Mouse (Mus musculus) lung, adult 2 months (tissue): ENCODE measurements around the gene Scarf1.

Experiments
- CTCF ChIP-seq: fragments of 200-500 bp; IDR thresholded peaks from 2 replicates; pipeline ENCODE4 v1.5.1; 2011; ENCODE audit warnings: mild to moderate bottlenecking, low read length, control low read depth; ENCODE audit not compliant: insufficient read depth
- POLR2A ChIP-seq: fragments of 200-500 bp; IDR thresholded peaks from 2 replicates; pipeline ENCODE4 v1.6.1; 2011; ENCODE audit warnings: low read depth, mild to moderate bottlenecking, control low read depth, low read length, borderline replicate concordance; ENCODE audit errors: extremely low read depth

GRCm38 (mm10) chr11:75537025-75537414 is 23.7 kb downstream of the Scarf1 start:
- TF ChIP-seq POLR2A, result no peak
- TF ChIP-seq CTCF, result no peak
